ENCODE assay signal across 20 mouse cellular contexts in the genomic region with DNA sequence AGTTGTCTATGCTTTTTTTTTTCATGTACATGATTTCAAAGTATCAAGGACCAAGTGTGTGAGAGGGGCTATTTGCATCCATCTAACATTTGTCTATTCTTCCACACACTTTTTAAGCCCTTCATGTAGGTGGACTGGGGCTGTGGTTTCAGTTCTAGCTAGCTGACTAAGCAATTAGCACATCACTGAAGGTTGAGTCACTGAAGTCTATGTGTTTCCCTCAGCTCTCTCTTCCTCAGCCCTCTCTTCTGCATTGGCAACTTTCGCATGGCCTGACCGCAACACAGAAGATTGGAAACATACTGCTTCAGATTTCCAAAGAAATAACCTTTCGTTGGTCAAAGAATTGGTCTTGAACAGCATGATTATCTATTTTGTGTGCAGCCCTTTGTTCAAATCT. TPM values are rescaled to one million over a fixed set of nuclear protein-coding genes. Genes with fewer than 3 reads are reported as not detected.
"Had no signal": no experiment of that assay in that cellular context is flagged by ENCODE, and none has a peak within 500 bp of the region (broad histone marks: within the 10 kb centered on the region; RNA-seq: fewer than 3 reads in every experiment).

No protein-coding gene starts in this region.

- H3K9ac ChIP-seq: lung, embryonic 15.5 days; midbrain, embryonic 13.5 days; midbrain, embryonic 15.5 days; neural tube, embryonic 12.5 days had no signal

- H3K36me3 ChIP-seq: lung, embryonic 15.5 days; midbrain, embryonic 13.5 days; midbrain, embryonic 15.5 days; neural tube, embryonic 12.5 days had no signal

- H3K4me3 ChIP-seq: lung, embryonic 15.5 days; megakaryocyte, embryonic 14.5 days; midbrain, embryonic 13.5 days; midbrain, embryonic 15.5 days; neural tube, embryonic 12.5 days had no signal

- ATAC-seq: lung, postnatal 0 days; midbrain, embryonic 13.5 days; midbrain, embryonic 15.5 days had no signal

- DNase-seq: lung, adult 2 months; lung, postnatal 14 days; lung, postnatal 36 days; right cerebral cortex, postnatal 14 days; spleen, adult 18-20 months; thymus, adult 18-20 months; thymus, postnatal 14 days; thymus, postnatal 36 days had no signal

- H3K4me1 ChIP-seq: lung, embryonic 15.5 days; megakaryocyte, embryonic 14.5 days; midbrain, embryonic 13.5 days; midbrain, embryonic 15.5 days; neural tube, embryonic 12.5 days had no signal

- H3K9me3 ChIP-seq: lung, embryonic 15.5 days; megakaryocyte, embryonic 14.5 days; midbrain, embryonic 13.5 days; midbrain, embryonic 15.5 days; neural tube, embryonic 12.5 days had no signal

- H3K27me3 ChIP-seq: lung, embryonic 15.5 days; megakaryocyte, embryonic 14.5 days; midbrain, embryonic 13.5 days; midbrain, embryonic 15.5 days; neural tube, embryonic 12.5 days had no signal

- H3K4me2 ChIP-seq: lung, embryonic 15.5 days; midbrain, embryonic 11.5 days; midbrain, embryonic 13.5 days; midbrain, embryonic 15.5 days; neural tube, embryonic 12.5 days had no signal

- H3K27ac ChIP-seq: lung, embryonic 15.5 days; macrophage; midbrain, embryonic 13.5 days; midbrain, embryonic 15.5 days; neural tube, embryonic 12.5 days had no signal

RNA-seq across cellular contexts. Expression of a gene that starts 21.2 kb away (rescaled TPM):
- total RNA-seq: midbrain, postnatal 0 days; monocyte, adult 5-6 weeks; neutrophil, adult 5-6 weeks had no signal
- polyA plus RNA-seq: lung, embryonic 15.5 days; lung, postnatal 0 days; macrophage; midbrain, embryonic 11.5 days; midbrain, embryonic 13.5 days; midbrain, embryonic 15.5 days; neural tube, embryonic 12.5 days; stomach, embryonic 14.5 days had no signal
